Mouse (Mus musculus) forebrain, embryonic 11.5 days (tissue): ENCODE measurements around the gene Cnbp. TPM values are rescaled to one million over a fixed set of nuclear protein-coding genes. Genes with fewer than 3 reads are reported as not detected.

Experiments used
- ATAC-seq: fragments of 200-750 bp; cut with Nextera tagmentation; replicated peaks from 2 replicates; pipeline ENCODE4 v1.8.0; 2017; ENCODE audit warnings: moderate TSS enrichment; ENCODE audit not compliant: low FRiP score
- DNase-seq: peaks from one replicate; pipeline ENCODE4 v3.0.0-alpha.2; 2017; ENCODE audit warnings: low spot score
- H3K27ac ChIP-seq: fragments of 300-500 bp; sonication (generic); 2 replicates; pipeline ENCODE4 v1.5.1; 2014; ENCODE audit warnings: low read depth, low read length
- H3K27me3 ChIP-seq: fragments of 300-500 bp; sonication (generic); 2 replicates; pipeline ENCODE4 v1.6.1; 2014; ENCODE audit warnings: mild to moderate bottlenecking, low read length, mixed read lengths; ENCODE audit not compliant: control insufficient read depth, insufficient read depth
- H3K36me3 ChIP-seq: fragments of 300-500 bp; sonication (generic); 2 replicates; pipeline ENCODE4 v1.6.1; 2014; ENCODE audit warnings: mild to moderate bottlenecking, low read length, moderate library complexity, mixed read lengths; ENCODE audit not compliant: control insufficient read depth, insufficient read depth
- H3K4me1 ChIP-seq: fragments of 300-500 bp; sonication (generic); replicated peaks from 2 replicates; pipeline ENCODE4 v1.6.1; 2014; ENCODE audit warnings: low read length, mixed read lengths; ENCODE audit not compliant: control insufficient read depth, insufficient read depth
- H3K4me2 ChIP-seq: fragments of 300-500 bp; sonication (generic); 2 replicates; pipeline ENCODE4 v1.6.1; 2014; ENCODE audit warnings: low read depth, mild to moderate bottlenecking, low read length, moderate library complexity, mixed read lengths; ENCODE audit not compliant: severe bottlenecking
- H3K4me3 ChIP-seq: fragments of 300-500 bp; sonication (generic); 2 replicates; pipeline ENCODE4 v1.5.1; 2014; ENCODE audit warnings: low read depth, low read length
- H3K9ac ChIP-seq: fragments of 300-500 bp; sonication (generic); 2 replicates; pipeline ENCODE4 v1.6.1; 2014; ENCODE audit warnings: low read length
- H3K9me3 ChIP-seq: fragments of 300-500 bp; sonication (generic); 2 replicates; pipeline ENCODE4 v1.6.1; 2016; ENCODE audit warnings: low read length, mixed read lengths; ENCODE audit not compliant: control insufficient read depth
- WGBS: fragments of 180-500 bp; shearing (Covaris S2); extraction: QIAGEN DNeasy Blood & Tissue Kit; methylation state at CpG from one replicate; pipeline ENCODE4 v1.1.7; 2014; 5-methylcytosine and 5-hydroxymethylcytosine counted together
- polyA plus RNA-seq: library from polyadenylated mRNA; unstranded; fragments of >200 nt; fragmentation: Nextera tagmentation; extraction: Ambion mirVana; gene quantifications from 2 replicates; pipeline ENCODE4 v1.2.1, GENCODE M21; 2014

Gene Cnbp
- polyA plus RNA-seq, 1 experiment from 2014 or later: 1,299 TPM

DNA sequence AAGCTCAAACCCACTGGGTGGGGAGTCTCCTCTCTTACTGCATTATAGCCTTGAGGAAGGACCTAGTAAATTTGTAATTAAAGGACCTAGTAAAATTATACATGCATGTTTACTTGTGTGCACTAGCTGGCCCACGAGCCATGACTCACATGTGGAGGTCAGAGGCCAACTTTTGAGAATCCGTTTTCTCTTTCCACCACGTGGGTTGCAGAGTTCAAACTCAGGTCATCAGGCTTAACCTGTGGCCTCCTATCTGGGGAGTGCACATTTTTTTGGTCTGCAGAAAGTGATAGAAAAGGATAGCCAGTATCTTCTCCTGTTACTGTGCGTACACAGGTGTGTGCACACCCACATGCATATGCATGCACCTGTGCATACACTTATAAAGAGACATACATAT lies 28.1 kb upstream of the Cnbp start:
- H3K4me3 ChIP-seq: no peak overlapping the region
- WGBS: 64% methylated on average over 4 of the region's 4 CpGs

DNA sequence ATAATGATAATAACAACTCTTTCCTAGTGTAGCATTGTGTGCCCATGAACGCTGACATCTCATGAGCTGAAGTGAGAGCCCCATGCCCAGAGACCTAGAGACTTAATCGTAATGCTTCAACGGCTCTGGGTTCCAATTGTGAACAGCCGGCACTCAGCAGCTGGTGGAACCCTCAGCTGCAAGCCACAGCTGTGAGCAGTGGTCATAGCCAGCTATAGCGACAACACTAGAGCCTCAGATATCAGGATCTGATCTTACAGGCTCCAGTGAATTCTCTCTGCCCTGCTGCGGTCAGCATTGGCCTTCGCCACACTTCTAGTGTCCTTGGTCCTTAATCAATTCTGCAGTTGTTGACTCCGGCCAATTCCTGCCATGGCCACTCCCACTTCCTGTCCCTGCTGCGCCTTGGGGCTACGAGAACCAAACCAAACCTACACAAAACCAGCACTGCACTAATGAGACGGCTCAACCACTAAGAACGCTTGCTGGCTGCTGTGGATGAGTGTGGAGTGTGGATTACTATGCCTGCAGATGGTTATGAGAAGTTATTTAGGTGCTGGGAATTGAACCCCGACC lies 25.2 kb upstream of the Cnbp start:
- peak; percentile 46 for DNase-seq
- no peak overlapping the region for H3K9ac ChIP-seq
- H3K4me1 ChIP-seq: no peaks in the 10 kb centered on the region
- WGBS: 74% methylated on average over 13 of the region's 13 CpGs
- H3K27me3 ChIP-seq: no peaks in the 10 kb centered on the region
- H3K9me3 ChIP-seq: no peaks in the 10 kb centered on the region
- H3K27ac ChIP-seq: no peak overlapping the region
- H3K4me3 ChIP-seq: no peak overlapping the region
- no peaks in the 10 kb centered on the region for H3K36me3 ChIP-seq
- H3K4me2 ChIP-seq: no peak overlapping the region
- ATAC-seq: no peak

More for the DNA sequence above, 28.1 kb upstream of the Cnbp start:
- no peak overlapping the region for H3K9ac ChIP-seq
- no peak overlapping the region for H3K4me2 ChIP-seq
- no peak overlapping the region for H3K27ac ChIP-seq
- DNase-seq (peak; percentile 8), ATAC-seq (no peak)
- no peaks in the 10 kb centered on the region for H3K4me1 ChIP-seq
- no peaks in the 10 kb centered on the region for H3K36me3 ChIP-seq
- H3K9me3 ChIP-seq: no peaks in the 10 kb centered on the region
- no peaks in the 10 kb centered on the region for H3K27me3 ChIP-seq

DNA sequence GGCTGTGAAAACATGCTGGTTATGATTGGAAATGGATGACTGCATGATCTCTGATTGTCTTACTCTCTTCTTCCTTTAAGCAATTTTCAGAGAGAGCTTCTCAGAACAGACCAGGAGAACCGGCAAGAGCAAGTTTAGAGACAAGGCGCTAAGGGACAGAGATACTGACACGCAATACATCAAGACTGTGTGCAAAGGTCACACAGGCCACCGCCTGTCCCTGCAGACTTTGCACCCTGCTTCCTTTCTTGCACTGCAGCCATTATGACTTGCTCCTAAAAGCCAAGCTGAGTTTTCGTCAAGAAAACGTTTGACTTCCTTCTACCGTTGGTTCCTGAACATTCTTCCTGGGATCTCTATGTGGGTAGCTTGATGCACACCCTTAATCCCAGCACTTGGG lies 24.7 kb upstream of the Cnbp start:
- no peak overlapping the region for H3K4me3 ChIP-seq
- no peak overlapping the region for H3K27ac ChIP-seq
- ATAC-seq (no peak), DNase-seq (peak; percentile 30)
- 92% methylated on average over 7 of the region's 7 CpGs for WGBS
- no peak overlapping the region for H3K9ac ChIP-seq
- H3K36me3 ChIP-seq: no peaks in the 10 kb centered on the region
- H3K27me3 ChIP-seq: no peaks in the 10 kb centered on the region
- H3K4me2 ChIP-seq: no peak overlapping the region
- no peaks in the 10 kb centered on the region for H3K9me3 ChIP-seq
- H3K4me1 ChIP-seq: no peaks in the 10 kb centered on the region

DNA sequence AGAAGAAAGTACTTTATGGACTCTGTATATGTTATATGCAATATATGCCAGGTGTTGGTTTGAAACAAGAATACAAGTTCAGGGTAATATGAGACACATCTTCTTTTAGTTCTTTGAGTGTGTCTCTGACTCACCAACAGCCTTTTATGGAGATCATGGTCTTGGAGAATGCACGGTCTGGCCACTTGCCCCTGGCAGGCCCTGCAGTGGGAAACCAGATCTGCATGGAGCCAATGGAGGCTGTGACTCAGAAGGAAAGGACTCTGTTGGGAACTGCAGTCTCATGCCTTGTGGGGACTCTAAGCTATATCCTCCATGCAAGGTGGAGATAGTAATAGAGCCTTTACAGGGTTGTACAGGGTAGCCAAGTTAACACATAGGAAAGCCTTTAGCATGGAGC lies 24.2 kb upstream of the Cnbp start:
- Histone ChIP-seq H3K4me3 (no peak overlapping the region), H3K27me3 (no peaks in the 10 kb centered on the region), H3K4me2 (no peak overlapping the region), H3K9ac (no peak overlapping the region), H3K9me3 (no peaks in the 10 kb centered on the region), H3K27ac (no peak overlapping the region), H3K36me3 (no peaks in the 10 kb centered on the region), H3K4me1 (no peaks in the 10 kb centered on the region)
- DNase-seq: peak; percentile 28
- no peak for ATAC-seq
- WGBS: 90% methylated on average over 1 of the region's 1 CpGs

DNA sequence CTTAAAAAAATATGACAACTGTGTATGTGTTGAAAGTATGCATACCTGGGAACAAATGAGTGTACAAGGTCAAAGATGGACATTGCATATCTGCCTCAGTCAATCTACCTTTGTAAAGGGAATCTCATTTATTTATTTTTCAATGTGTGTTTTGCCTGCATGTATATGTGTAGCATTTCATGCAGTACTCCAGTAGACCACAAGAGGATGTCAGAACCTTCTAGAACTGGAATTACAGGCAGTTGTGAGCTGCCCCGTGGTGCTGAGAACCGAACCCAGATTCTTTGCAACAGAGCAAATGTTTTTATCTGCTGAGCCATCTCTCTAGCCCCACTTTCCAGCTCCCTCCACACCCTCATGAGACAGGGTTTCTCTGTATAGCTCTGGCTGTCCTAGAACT lies 23.1 kb upstream of the Cnbp start:
- no peak overlapping the region for H3K4me2 ChIP-seq
- H3K9me3 ChIP-seq: no peaks in the 10 kb centered on the region
- no peak overlapping the region for H3K9ac ChIP-seq
- 89% methylated on average over 2 of the region's 2 CpGs for WGBS
- no peak overlapping the region for H3K4me3 ChIP-seq
- no peak for ATAC-seq
- DNase-seq: no peak
- H3K27me3 ChIP-seq: no peaks in the 10 kb centered on the region
- H3K27ac ChIP-seq: no peak overlapping the region
- no peaks in the 10 kb centered on the region for H3K36me3 ChIP-seq
- no peaks in the 10 kb centered on the region for H3K4me1 ChIP-seq

DNA sequence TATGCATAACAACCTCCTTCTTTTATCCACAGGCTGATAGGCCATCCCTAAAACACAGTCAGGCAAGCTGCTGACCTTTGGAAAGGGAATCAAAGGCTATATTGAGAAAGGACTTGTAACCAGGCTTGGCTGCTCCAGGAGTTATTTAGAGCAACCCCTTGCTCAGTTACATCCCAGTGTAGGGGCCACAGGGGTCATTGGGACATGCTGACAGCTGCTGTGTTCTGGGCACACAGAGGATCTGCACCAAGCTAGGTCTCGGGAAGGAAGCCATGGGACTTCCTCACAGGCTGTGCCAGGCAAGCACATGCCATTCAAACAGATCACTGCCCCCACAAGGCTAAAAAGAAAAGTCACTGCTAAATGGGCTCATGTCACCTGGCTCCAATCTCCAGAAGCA lies 22.2 kb upstream of the Cnbp start:
- DNase-seq: peak; percentile 31
- Histone ChIP-seq H3K4me2 (no peak overlapping the region), H3K27ac (no peak overlapping the region), H3K9me3 (no peaks in the 10 kb centered on the region), H3K4me3 (no peak overlapping the region), H3K9ac (no peak overlapping the region), H3K4me1 (no peaks in the 10 kb centered on the region), H3K36me3 (no peaks in the 10 kb centered on the region), H3K27me3 (no peaks in the 10 kb centered on the region)
- 58% methylated on average over 1 of the region's 1 CpGs for WGBS
- ATAC-seq: no peak

DNA sequence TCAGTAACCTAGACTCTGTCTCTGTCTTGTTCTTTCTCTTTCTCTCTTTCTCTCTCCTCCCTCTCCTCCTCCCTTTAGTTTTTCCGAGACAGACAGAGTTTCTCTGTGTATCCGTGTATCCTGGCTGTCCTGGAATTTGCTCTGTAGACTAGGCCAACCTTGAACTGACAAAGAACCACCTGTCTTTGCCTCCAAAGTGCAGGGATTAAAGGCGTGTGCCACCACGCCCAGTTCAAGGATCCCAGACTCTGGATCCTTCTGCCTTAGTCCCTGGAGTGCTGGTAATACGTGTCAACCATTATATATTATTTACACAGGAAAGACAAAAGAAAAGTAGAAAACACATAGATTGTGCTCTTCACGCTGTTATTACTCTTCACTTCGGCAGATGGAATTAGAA lies 20.3 kb upstream of the Cnbp start:
- no peak for ATAC-seq
- H3K27me3 ChIP-seq: no peaks in the 10 kb centered on the region
- H3K4me1 ChIP-seq: no peaks in the 10 kb centered on the region
- H3K27ac ChIP-seq: no peak overlapping the region
- H3K9me3 ChIP-seq: no peaks in the 10 kb centered on the region
- no peak overlapping the region for H3K4me3 ChIP-seq
- H3K4me2 ChIP-seq: no peak overlapping the region
- no peaks in the 10 kb centered on the region for H3K36me3 ChIP-seq
- 91% methylated on average over 7 of the region's 7 CpGs for WGBS
- DNase-seq: no peak
- no peak overlapping the region for H3K9ac ChIP-seq

DNA sequence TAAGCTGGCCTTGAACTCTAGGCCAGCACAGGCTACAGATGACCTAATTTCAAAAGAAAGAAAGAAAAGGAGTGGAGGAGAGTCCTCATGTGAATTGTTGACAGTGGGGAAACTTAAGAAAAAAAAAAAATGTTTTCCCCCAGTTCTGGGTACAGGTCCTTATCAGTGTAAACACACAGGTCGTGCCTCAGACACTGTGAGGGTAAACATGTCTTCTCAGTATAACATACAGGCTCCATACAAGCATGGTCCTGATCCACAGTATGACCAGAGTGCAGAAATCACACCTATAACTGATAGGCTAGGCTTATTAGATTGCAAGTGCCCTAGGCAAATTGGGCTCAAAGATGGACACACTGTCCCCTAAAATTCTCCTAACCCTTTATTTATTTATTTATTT lies 19.5 kb upstream of the Cnbp start:
- Histone ChIP-seq H3K36me3 (no peaks in the 10 kb centered on the region), H3K4me3 (no peak overlapping the region), H3K9ac (no peak overlapping the region), H3K4me2 (no peak overlapping the region), H3K27ac (no peak overlapping the region), H3K9me3 (no peaks in the 10 kb centered on the region), H3K4me1 (no peaks in the 10 kb centered on the region), H3K27me3 (no peaks in the 10 kb centered on the region)
- no peak for ATAC-seq
- WGBS: 78% methylated on average over 1 of the region's 1 CpGs
- DNase-seq: no peak

DNA sequence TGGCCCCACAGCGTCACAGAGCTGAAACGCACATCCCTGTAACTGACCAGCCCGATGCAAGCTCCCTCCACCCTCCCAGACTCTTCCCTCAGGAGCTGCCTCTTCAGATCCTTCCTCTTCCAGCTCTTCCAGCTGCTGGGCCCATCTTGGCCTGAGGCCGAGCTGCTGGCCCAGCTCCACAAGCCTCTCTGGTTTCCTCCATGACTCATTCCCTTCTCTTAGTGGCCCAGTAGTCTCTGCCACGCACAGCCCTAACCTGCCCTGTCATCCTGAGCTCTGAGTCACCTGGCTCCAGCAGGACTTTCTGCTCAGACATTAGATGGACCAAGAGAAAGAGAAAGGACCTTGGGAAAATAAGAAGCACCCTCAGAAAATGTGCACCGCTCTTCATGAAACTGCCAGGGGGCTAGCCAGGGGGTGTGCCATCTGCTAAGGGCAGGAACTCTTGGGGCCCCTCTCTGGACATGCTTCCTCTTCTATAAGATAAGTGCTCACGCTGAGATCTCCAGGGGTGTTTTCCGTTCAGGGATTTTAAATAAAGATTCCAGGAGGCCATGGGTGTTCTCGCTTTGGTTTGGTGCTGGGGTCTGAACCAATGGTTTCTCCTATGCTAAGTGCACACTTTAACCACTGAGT lies 18.1 kb upstream of the Cnbp start:
- ATAC-seq: no peak
- H3K9me3 ChIP-seq: no peaks in the 10 kb centered on the region
- no peak overlapping the region for H3K9ac ChIP-seq
- H3K4me2 ChIP-seq: no peak overlapping the region
- H3K4me1 ChIP-seq: no peaks in the 10 kb centered on the region
- no peak for DNase-seq
- no peaks in the 10 kb centered on the region; the same call in 1 of the 2 replicates for H3K27me3 ChIP-seq
- WGBS: 81% methylated on average over 9 of the region's 9 CpGs
- no peak overlapping the region for H3K4me3 ChIP-seq
- H3K36me3 ChIP-seq: no peaks in the 10 kb centered on the region
- no peak overlapping the region for H3K27ac ChIP-seq
